Mouse (Mus musculus) cerebellum, adult (tissue): ENCODE measurements around the gene Utp18.
"Not testable (repeated sequence)": the region's sequence is repeated elsewhere in the genome, so short reads cannot be mapped to it uniquely, and the experiment has no call there.

ENCODE experiments used
- ATAC-seq: cut with Nextera tagmentation; 2 replicates; pipeline ENCODE4 v1.9.2; 2017; ENCODE audit warnings: mild to moderate bottlenecking, moderate library complexity, mixed read lengths; ENCODE audit not compliant: insufficient number of reproducible peaks, low FRiP score, low TSS enrichment

Utp18 gene

DNA sequence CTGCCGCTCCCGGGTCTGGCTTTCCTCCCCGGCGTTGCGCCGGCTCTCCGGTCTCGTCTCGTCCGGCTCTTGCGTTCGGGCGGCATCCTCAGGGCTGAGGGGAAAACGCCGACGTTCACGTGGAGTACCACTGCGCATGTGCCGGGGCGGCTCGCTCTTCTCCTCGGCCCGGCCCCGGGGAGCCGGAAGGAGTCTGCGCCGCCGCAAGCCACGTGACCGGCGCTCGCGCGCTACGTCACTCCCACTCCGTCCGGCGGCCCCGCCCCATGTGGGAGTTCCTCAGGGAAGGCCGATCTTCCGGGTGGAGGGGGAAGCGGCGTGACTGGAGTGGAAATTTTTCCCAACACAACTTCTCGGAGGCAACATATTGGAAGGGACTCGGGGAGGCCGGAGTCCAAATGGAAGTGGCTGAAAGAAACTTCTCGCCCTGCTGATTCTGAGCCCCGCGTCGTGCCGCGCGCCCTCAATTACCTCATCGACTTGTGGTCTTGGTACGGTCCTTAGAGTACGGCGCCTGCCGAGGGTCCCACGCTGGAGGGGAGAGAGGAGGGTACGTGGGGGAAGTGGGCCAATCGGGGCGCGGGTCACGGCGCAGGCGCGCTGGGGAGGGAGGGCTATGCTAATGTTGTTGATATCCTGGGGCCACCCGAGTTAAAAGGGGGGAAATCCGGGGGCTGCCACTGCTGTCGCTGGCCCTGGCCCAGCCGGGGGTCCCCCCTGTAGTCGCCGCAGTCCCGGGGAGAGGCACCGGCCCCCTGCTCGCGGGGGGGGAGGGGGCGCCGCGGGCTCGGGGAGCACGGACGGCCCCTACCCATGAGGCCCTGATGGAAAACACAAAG is at the start of gene Utp18, which contains the start of gene Mbtd1:
TSS of gene Utp18 (minus strand) at position 195 of the 839 bp plus-strand sequence.
TSS of gene Mbtd1 (plus strand) at position 281 of the 839 bp plus-strand sequence.
- ATAC-seq = peak; percentile 90

- ATAC-seq = no peak
Observed at GRCm38 (mm10) chr11:93929106-93929505, 43.5 kb upstream of the Utp18 start.

GRCm38 (mm10) chr11:93915019-93915418 is 29.5 kb upstream of the Utp18 start:
- not testable (repeated sequence) for ATAC-seq

DNA sequence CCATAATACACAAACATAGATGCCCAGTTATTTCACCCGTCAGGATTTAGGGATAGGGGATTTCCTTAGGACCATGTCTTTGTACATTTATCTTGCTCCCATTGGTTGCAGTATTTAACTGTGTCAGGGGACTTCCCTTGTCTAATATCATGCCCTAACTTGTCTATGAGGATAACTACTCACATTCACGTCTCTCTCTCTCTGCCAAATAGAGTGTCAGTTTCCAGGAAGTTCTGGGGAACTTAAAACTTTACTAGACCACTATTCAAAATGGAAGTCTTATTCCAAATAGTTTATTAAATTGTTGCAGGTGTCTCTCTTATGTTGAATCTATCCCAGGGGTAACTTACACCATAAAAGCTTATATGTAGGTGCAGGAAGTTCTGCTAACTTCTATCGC is 26.0 kb upstream of the Utp18 start:
- ATAC-seq = no peak

DNA sequence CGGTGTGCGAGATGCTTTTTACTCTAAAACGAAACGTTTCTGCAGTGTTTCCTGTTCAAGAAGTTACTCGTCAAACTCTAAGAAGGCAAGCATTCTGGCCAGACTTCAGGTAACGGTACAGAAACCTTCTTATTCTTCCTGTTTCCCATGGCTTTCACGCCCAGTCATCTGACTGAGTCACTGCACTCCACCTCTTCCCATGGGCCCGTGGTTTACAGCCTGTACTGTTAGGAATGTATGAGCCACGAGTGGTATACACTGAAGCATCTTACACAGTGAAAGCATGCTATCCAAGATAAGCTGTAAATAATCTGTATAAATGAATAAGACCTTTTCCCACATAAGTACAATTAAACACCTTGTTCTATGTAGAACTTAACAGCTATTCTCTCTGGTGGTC is 23.3 kb upstream of the Utp18 start:
- no peak for ATAC-seq

GRCm38 (mm10) chr11:93907839-93908238 is 22.3 kb upstream of the Utp18 start:
- no peak for ATAC-seq

DNA sequence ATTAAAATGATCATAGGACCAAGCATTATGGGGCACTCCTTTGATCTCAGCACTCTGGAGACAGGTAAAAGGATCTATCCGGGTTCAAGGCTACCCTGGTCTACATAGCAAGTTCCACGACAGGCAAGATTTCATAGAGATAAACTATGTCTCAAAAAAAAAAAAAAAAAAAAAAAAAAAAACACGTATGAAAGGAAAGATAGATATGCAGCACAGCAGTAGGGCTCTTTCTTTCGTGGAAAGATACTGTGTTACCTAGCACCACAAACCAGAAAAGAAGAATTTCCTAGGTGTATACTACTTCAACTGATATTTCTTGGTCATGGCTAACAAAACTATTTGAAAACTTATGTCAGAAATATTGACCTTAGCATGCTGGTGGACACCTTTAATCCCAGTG is 21.3 kb upstream of the Utp18 start:
- ATAC-seq = no peak

- ATAC-seq = no peak
Observed at GRCm38 (mm10) chr11:93897732-93898131, 12.2 kb upstream of the Utp18 start.

GRCm38 (mm10) chr11:93887080-93887447 is 1.5 kb upstream of the Utp18 start:
- no peak for ATAC-seq

DNA sequence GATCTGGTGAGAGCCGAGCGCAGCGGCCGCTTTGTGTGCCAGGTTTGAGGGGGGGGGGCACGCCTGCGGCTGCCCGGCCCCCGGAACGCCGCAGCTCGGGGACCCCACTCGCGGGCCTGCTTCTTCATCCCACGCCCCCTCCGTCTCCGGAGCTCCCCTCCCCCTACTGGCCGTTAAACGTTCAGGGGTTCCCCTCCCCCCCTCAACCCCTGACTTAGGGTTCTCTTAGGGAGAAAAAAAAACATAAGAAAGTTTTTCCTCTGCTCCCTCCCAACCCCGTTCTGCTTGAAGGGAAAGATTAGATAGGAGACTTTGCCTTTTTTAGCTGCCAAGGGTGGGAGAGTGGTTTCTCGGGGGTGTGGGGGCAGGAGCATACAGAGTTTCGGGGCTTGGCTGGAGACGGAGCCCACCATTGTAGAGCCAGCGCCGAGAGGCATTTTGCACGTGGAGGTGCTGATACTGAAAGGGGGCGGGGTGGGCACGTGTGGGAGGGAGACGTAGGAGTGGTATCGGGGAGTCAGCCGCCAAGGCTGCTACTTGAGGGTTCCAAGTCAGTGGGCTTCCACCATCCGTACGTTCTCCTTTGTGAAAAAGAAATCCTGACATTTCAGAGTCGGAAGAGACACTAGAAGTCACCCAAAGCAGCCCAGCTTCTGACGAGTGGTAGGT is 979 bp upstream of the Utp18 start:
- ATAC-seq = no peak

DNA sequence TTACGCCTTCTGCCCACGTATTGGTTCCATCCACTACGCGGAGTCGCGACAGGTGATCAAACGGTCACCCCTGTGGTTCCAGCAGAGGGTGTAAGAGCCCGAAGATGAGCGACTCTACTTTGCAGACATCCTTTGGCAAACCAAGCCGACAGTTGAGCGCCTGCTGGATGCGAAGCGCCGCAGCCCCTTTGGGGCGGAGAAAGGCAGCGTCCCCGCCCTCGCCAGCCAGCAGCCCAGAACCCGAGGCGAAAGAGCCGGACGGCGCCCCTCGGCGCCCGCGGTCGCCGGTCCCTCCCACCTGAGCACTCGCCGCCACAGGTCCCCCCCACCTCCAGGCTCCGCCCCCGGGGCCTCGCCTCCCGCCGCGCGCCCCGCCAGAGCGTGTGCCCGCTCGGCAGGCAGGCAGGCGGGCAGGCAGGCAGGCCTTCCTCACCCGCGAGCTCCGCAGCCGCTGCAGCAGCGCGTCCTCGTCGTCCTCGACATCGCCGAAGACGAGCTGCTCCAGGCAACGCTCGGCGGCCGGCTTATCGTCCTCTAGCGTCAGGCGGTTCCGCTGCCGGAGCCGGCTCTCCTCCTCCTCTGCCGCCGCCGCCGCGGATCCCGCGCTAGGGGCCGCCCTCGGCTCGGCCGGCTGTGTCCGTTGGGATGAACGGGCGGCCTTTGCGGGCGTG is 530 bp downstream of the Utp18 start:
- peak; percentile 63 for ATAC-seq

GRCm38 (mm10) chr11:93884068-93884467 is 1.5 kb downstream of the Utp18 start:
- ATAC-seq = no peak

- no peak for ATAC-seq
Observed at GRCm38 (mm10) chr11:93862638-93863037, 22.9 kb downstream of the Utp18 start.

DNA sequence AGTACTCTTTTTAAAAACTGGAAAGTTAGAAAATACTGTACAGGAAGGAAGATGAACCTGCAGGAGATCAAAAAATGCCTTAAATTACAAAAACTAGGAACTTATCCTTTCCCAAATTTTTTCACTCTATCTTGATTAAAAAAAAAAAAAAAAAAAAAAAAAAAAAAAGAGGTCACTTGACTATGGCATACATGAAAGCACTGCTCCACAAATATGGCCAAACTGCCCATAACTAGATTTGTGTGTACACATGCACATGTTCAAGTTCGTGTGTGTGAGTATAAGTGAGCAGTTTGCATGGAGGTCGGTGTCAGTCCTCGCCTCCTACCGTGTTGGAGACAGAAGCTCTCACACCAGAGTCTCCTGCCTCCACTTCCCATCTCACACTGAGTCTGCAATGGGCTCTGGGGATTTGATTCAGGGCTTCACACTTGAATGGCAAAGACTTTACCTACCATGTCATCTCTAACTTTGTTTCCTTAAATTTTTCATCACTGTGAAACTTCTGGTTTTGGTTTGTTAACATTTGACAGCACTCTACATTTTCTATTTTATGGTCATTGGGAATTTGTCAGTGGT is 23.4 kb downstream of the Utp18 start:
- ATAC-seq = no peak

DNA sequence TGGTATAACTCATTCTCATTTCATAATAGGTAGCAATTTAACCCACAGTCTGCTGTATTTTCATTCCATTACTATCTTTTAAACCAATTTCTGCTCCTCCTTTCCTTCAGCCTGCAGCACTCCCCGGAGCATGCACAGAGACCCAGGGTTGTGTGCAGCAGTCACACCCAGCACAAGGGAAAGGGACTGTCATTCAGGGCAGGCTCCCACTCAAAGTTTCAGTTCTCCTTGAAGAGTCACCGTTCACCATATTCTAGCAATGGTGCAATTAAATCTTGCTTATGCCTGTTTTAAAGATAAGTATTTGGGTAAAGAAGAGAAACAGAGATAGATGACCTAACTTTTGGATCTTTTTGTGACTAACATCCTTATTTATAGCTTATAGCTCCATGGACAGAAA is 24.4 kb downstream of the Utp18 start:
- no peak for ATAC-seq

GRCm38 (mm10) chr11:93860540-93861172 is 24.9 kb downstream of the Utp18 start:
- no peak for ATAC-seq

DNA sequence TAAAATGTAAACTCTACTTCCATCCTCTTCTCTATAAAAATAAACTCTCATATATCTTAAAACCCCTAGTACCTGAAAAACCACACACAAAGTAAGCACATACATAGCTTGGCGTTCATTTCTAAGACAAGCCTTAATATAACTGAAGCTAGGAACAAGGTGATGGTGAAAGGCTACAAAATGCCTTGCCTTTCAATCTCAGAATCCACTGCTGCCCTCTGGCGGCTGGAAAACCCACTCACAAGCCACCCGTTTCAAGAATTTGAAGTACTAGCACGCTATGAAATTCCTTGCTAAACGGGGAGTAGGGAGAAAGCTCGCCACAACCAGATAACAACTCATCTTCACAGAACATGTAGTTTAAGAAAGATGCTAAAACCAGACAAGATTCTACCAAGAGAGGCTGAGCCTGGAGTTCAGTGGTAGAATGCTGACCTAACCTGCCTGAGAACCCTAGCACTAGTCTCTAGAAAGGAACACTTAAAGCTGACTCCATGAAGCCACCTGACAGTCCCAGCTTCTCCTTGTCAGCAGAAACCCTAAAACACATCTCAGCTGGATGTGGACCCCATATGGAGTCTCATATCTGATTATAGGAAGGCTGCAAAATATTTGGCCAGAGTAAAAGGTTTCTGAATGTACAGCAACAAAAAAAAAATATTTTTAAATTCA is 29.1 kb downstream of the Utp18 start:
- peak; percentile 45; the same call in 1 of the 2 replicates for ATAC-seq

DNA sequence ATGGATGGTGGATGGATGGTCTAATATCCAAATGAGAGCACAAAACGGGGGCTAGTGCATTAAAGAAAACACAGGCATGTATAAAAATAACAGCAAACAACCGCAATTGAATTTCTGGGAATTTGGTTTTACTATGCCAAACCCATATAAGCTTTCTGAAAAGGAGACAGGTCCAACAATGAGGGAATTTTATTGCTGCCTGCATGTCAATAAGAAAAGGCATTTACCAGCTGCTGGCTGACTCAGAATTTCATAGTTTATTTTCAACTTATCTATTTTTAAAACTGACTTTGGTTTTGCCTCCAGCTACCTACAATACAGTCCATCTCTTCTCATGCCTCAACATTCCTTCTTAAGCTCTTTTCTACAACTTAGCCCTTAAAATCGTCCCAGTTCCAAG is 33.0 kb downstream of the Utp18 start:
- no peak for ATAC-seq

GRCm38 (mm10) chr11:93847342-93847741 is 38.2 kb downstream of the Utp18 start:
- ATAC-seq = no peak

- ATAC-seq = no peak
Observed at GRCm38 (mm10) chr11:93835800-93836199, 49.8 kb downstream of the Utp18 start.
